Mouse (Mus musculus): ENCODE results near the gene Uvssa.
"Not testable (repeated sequence)": the region's sequence is repeated elsewhere in the genome, so short reads cannot be mapped to it uniquely, and the experiment has no call there.

Gene Uvssa

GRCm38 (mm10) chr5:33378302-33378854, at the start of gene Uvssa:
Uvssa (plus strand) TSS chr5:33378549.
- DNase-seq (ENCODE audit: low spot score), result peak; percentile 99

GRCm38 (mm10) chr5:33334381-33335272, 43.7 kb upstream of the Uvssa start:
- DNase-seq (ENCODE audit: low spot score), result no peak

- peak; percentile 97 for DNase-seq (ENCODE audit: low spot score)
Measured at GRCm38 (mm10) chr5:33335273-33335976, 42.9 kb upstream of the Uvssa start, which contains the start of gene Maea. Maea (plus strand) TSS chr5:33335509.

GRCm38 (mm10) chr5:33335977-33336360, 42.4 kb upstream of the Uvssa start:
- DNase-seq (ENCODE audit: low spot score), result no peak

- DNase-seq (ENCODE audit: low spot score), result no peak
Measured at GRCm38 (mm10) chr5:33337206-33337605, 41.1 kb upstream of the Uvssa start.

- DNase-seq (ENCODE audit: low spot score), result no peak
Measured at GRCm38 (mm10) chr5:33341165-33341564, 37.2 kb upstream of the Uvssa start.

GRCm38 (mm10) chr5:33342248-33342647, 36.1 kb upstream of the Uvssa start:
- DNase-seq (ENCODE audit: low spot score), result not testable (repeated sequence)

- no peak for DNase-seq (ENCODE audit: low spot score)
Measured at GRCm38 (mm10) chr5:33342821-33343220, 35.5 kb upstream of the Uvssa start.

GRCm38 (mm10) chr5:33343571-33343970, 34.8 kb upstream of the Uvssa start:
- DNase-seq (ENCODE audit: low spot score), result no peak

GRCm38 (mm10) chr5:33344070-33344469, 34.3 kb upstream of the Uvssa start:
- no peak for DNase-seq (ENCODE audit: low spot score)

- DNase-seq (ENCODE audit: low spot score), result no peak
Measured at GRCm38 (mm10) chr5:33347620-33348019, 30.7 kb upstream of the Uvssa start.

GRCm38 (mm10) chr5:33349205-33349604, 29.1 kb upstream of the Uvssa start:
- DNase-seq (ENCODE audit: low spot score), result no peak

GRCm38 (mm10) chr5:33349706-33350105, 28.6 kb upstream of the Uvssa start:
- DNase-seq (ENCODE audit: low spot score), result no peak

- DNase-seq (ENCODE audit: low spot score), result no peak
Measured at GRCm38 (mm10) chr5:33351556-33352272, 26.6 kb upstream of the Uvssa start.

- DNase-seq (ENCODE audit: low spot score), result no peak
Measured at GRCm38 (mm10) chr5:33352273-33352645, 26.1 kb upstream of the Uvssa start.

GRCm38 (mm10) chr5:33353011-33353410, 25.3 kb upstream of the Uvssa start:
- no peak for DNase-seq (ENCODE audit: low spot score)

GRCm38 (mm10) chr5:33357494-33357893, 20.9 kb upstream of the Uvssa start:
- no peak for DNase-seq (ENCODE audit: low spot score)

GRCm38 (mm10) chr5:33358467-33358866, 19.9 kb upstream of the Uvssa start:
- DNase-seq (ENCODE audit: low spot score), result peak; percentile 24

GRCm38 (mm10) chr5:33363263-33363662, 15.1 kb upstream of the Uvssa start:
- DNase-seq (ENCODE audit: low spot score), result no peak

GRCm38 (mm10) chr5:33368651-33369050, 9.7 kb upstream of the Uvssa start:
- DNase-seq (ENCODE audit: low spot score), result no peak

- DNase-seq (ENCODE audit: low spot score), result no peak
Measured at GRCm38 (mm10) chr5:33371137-33371536, 7.2 kb upstream of the Uvssa start.

- DNase-seq (ENCODE audit: low spot score), result no peak
Measured at GRCm38 (mm10) chr5:33371668-33372067, 6.7 kb upstream of the Uvssa start.

Measured in layer of hippocampus, adult 11-12 months (tissue).